Mouse (Mus musculus) ES-Bruce4 (cell line): ENCODE results near the gene Mroh7. TPM values are rescaled to one million over a fixed set of nuclear protein-coding genes. Genes with fewer than 3 reads are reported as not detected.

Experiments used
- H3K27ac ChIP-seq: 2 replicates; pipeline ENCODE4 v1.5.1; 2012; ENCODE audit warnings: low read length, inconsistent platforms; ENCODE audit not compliant: insufficient read depth
- H3K27me3 ChIP-seq: 2 replicates; pipeline ENCODE4 v1.6.1; 2012; ENCODE audit warnings: mild to moderate bottlenecking, low read length, inconsistent platforms; ENCODE audit not compliant: control insufficient read depth, poor library complexity, insufficient read depth, severe bottlenecking
- H3K36me3 ChIP-seq: 2 replicates; pipeline ENCODE4 v1.6.1; 2012; ENCODE audit warnings: inconsistent platforms, mild to moderate bottlenecking, low read length, moderate library complexity; ENCODE audit not compliant: control insufficient read depth, poor library complexity, insufficient read depth, severe bottlenecking
- H3K4me1 ChIP-seq: one replicate; pipeline ENCODE4 v1.8.1; 2011; ENCODE audit warnings: low read length; ENCODE audit not compliant: control insufficient read depth, insufficient read depth
- H3K4me3 ChIP-seq: 2 replicates; pipeline ENCODE4 v1.5.1; 2011; ENCODE audit warnings: low read depth, mild to moderate bottlenecking, low read length
- H3K9ac ChIP-seq: 2 replicates; pipeline ENCODE4 v1.6.1; 2012; ENCODE audit warnings: low read depth, mild to moderate bottlenecking, inconsistent platforms; ENCODE audit not compliant: poor library complexity, severe bottlenecking
- H3K9me3 ChIP-seq: replicated peaks from 2 replicates; pipeline ENCODE4 v1.6.1; 2012; ENCODE audit warnings: mild to moderate bottlenecking, low read length, inconsistent platforms; ENCODE audit not compliant: control insufficient read depth, poor library complexity, insufficient read depth, severe bottlenecking
- CTCF ChIP-seq: IDR thresholded peaks from one replicate; pipeline ENCODE4 v1.8.1; 2011; ENCODE audit warnings: low read depth, low read length
- EP300 ChIP-seq: IDR thresholded peaks from 2 replicates; pipeline ENCODE4 v1.6.1; 2011; ENCODE audit warnings: low read depth, low read length; ENCODE audit not compliant: insufficient read depth
- POLR2A ChIP-seq: IDR thresholded peaks from one replicate; pipeline ENCODE4 v1.8.1; 2011; ENCODE audit warnings: low read length; ENCODE audit not compliant: insufficient read depth
- polyA plus RNA-seq: library from polyadenylated mRNA; stranded (reverse); fragments of >200 nt; gene quantifications from 2 replicates; pipeline ENCODE4 v1.2.4, GENCODE M21; 2011; ENCODE audit warnings: low read depth; ENCODE audit not compliant: missing spikeins, insufficient read depth, insufficient read length

The Mroh7 gene
- polyA plus RNA-seq, 1 experiment, result 0.51 TPM

DNA sequence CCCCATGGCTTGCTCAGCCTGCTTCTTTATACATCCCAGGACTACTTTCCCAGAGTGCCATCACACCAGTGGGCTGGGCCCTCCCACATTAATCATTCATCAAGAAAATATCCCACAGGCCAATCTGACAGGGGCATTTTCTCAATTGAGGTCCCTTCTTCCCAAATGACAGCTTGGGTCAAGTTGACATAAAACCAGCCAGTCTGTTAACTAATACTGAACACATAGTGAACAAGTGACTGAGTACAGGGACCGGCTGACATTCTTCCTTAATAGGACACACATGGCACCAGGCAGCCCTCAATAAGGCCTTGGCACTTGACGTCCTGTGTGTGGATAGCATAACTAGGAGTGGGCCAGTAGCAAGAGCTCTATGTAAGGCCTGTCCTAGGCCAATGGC lies 38.6 kb upstream of the Mroh7 start:
- no peak for TF ChIP-seq POLR2A
- no peak for TF ChIP-seq EP300
- TF ChIP-seq CTCF, result no peak
- no peak overlapping the region for H3K27ac ChIP-seq
- no peaks in the 10 kb centered on the region for H3K27me3 ChIP-seq
- no peaks in the 10 kb centered on the region for H3K4me1 ChIP-seq
- H3K9ac ChIP-seq, result no peak overlapping the region
- H3K9me3 ChIP-seq, result no peaks in the 10 kb centered on the region
- H3K4me3 ChIP-seq, result no peak overlapping the region
- H3K36me3 ChIP-seq, result no peaks in the 10 kb centered on the region

DNA sequence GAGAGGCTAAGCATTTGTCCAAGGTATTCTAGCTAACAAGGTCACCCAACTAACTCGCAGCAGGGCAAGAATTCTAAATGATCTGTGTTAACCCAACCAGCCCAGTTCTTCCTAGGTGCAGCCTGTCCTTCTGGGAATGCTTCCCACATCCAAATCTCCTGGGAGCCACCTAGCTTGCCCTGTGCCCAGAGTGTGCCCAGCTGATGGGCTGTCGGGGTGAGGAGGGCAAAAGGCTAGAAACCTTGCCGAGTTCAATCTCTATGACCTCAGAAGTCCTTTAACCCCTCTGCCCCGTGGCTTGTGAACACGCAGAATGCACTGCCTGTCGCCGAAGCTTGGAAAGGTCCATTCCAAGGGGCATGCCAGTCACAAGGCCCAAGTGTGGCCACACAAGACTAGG lies 33.4 kb upstream of the Mroh7 start:
- Histone ChIP-seq H3K4me1 (no peaks in the 10 kb centered on the region), H3K27ac (no peak overlapping the region), H3K36me3 (no peaks in the 10 kb centered on the region), H3K9ac (no peak overlapping the region), H3K9me3 (no peaks in the 10 kb centered on the region), H3K4me3 (no peak overlapping the region), H3K27me3 (no peaks in the 10 kb centered on the region)
- no peak for TF ChIP-seq CTCF
- TF ChIP-seq EP300, result no peak
- no peak for TF ChIP-seq POLR2A

DNA sequence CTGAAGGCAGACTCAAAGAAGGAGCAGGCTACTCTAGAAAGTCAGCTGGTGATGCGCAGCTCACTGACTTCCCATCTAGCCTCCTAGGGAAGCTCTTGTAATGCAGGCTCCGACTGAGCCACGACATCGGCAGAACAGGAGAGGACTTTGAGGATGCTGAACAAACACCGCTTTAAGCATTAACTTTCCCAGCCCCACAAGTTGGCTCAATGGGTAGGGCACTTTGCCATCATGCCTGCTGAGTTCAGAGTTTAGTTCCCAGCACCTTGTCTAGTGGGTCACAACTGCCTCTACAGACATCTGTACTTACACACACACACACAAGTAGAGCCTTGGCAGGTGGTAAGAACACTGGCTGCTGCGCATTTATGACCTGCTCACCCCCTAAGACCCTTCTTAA lies 21.0 kb upstream of the Mroh7 start:
- no peak overlapping the region for H3K4me3 ChIP-seq
- H3K9me3 ChIP-seq, result no peaks in the 10 kb centered on the region
- TF ChIP-seq EP300 (no peak), POLR2A (no peak), CTCF (no peak)
- H3K9ac ChIP-seq, result no peak overlapping the region
- no peak overlapping the region for H3K27ac ChIP-seq
- no peaks in the 10 kb centered on the region for H3K36me3 ChIP-seq
- no peaks in the 10 kb centered on the region for H3K27me3 ChIP-seq
- H3K4me1 ChIP-seq, result no peaks in the 10 kb centered on the region

DNA sequence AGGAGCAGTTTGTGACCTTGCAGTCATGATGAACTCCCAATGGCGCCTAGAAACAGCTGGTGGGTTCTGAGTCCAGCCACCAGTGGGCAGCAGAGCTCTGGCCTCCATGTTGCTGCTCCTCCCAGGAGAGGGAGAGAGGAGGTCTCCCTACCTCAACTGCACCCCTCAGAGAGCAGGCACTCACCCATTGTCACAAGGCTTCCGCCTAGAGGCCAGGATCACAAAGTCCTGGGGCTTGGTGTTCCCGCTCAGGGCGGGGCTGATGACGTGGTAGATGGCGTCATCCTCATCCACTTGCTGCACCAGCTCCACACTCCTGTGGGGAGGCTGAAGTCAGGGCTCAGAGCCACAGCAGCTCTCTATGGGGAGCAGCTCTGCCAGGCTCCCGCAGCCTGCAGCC lies 19.0 kb upstream of the Mroh7 start:
- Histone ChIP-seq H3K4me1 (no peaks in the 10 kb centered on the region), H3K9me3 (no peaks in the 10 kb centered on the region), H3K36me3 (no peaks in the 10 kb centered on the region), H3K27me3 (no peaks in the 10 kb centered on the region), H3K4me3 (no peak overlapping the region), H3K27ac (no peak overlapping the region), H3K9ac (no peak overlapping the region)
- TF ChIP-seq EP300, result 0 out of 2 replicates have a peak, but pooled peaks have one; percentile 24
- peak; percentile 73 for TF ChIP-seq CTCF
- no peak for TF ChIP-seq POLR2A

DNA sequence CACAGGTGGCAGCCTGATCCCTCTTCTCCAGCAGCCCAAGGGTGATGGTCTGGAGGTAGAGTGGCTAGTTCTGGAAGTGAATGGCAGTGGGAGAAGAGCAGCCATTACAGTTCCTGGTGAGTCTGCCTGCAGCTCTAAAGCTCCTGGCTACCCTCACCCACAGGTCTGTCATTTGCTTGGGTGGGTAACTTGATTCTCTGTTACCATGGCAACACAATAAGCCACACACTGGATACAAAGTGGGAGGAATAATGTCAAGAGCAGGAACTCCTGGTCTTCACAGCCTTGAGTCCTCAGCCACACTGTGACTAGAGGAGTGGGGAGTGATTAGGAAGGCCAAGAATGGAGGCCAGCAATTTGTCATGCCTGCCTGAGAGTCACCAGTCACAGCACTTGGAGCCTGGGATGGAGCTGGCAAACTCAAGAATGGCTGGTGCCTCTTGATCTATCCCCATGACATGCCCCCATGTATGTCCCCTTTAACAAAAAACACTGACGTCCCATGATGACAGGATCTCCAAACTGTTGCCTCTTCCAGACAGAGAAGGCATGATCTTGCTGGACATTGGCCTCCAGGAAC lies 16.4 kb upstream of the Mroh7 start:
- no peak overlapping the region for H3K9ac ChIP-seq
- H3K4me1 ChIP-seq, result no peaks in the 10 kb centered on the region
- no peaks in the 10 kb centered on the region for H3K9me3 ChIP-seq
- no peaks in the 10 kb centered on the region for H3K36me3 ChIP-seq
- H3K27me3 ChIP-seq, result no peaks in the 10 kb centered on the region
- TF ChIP-seq POLR2A, result no peak
- no peak for TF ChIP-seq EP300
- H3K27ac ChIP-seq, result no peak overlapping the region
- no peak overlapping the region for H3K4me3 ChIP-seq

DNA sequence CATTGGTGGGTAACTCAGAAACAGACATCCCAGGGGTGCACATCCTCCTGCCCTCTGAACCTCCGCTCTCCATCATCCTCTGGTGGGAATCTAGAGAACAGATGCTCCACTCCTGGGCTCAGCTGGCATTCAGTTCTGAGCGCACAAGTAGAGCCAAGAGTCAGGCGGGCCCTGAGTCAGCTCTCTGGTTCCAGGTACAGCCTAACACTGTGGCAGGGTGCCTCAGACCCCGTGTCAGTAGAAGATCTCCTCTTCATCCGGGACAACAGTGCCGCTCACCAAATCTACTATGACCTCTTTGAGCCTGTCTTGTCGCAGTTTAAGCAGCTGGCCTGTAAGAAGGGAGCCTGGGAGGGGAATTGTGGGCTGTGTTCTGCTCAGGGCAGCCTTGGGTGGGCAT lies 15.1 kb upstream of the Mroh7 start:
- TF ChIP-seq CTCF, result no peak
- TF ChIP-seq EP300, result no peak
- TF ChIP-seq POLR2A, result no peak
- Histone ChIP-seq H3K9ac (no peak overlapping the region), H3K36me3 (no peaks in the 10 kb centered on the region), H3K9me3 (no peaks in the 10 kb centered on the region), H3K4me1 (no peaks in the 10 kb centered on the region), H3K27me3 (no peaks in the 10 kb centered on the region), H3K4me3 (no peak overlapping the region), H3K27ac (no peak overlapping the region)
